Mouse (Mus musculus) cortical plate, adult 2 months (tissue): ENCODE measurements around the gene Brms1.

ENCODE experiments used
- CTCF ChIP-seq: fragments of 200-500 bp; IDR thresholded peaks from 2 replicates; pipeline ENCODE4 v1.5.1; 2011; ENCODE audit warnings: mild to moderate bottlenecking, control low read depth, low read length; ENCODE audit not compliant: insufficient read depth; ENCODE audit errors: extremely low read depth
- POLR2A ChIP-seq: fragments of 200-500 bp; IDR thresholded peaks from 2 replicates; pipeline ENCODE4 v1.6.1; 2011; ENCODE audit warnings: mild to moderate bottlenecking, low read length, control low read depth; ENCODE audit not compliant: insufficient read depth; ENCODE audit errors: extremely low read depth

- peak; percentile 8; the same call in 1 of the 2 replicates for TF ChIP-seq POLR2A
- TF ChIP-seq CTCF: no peak
These were observed 54.8 kb downstream of the Brms1 start for GRCm38 (mm10) chr19:5095887-5096474.
